Mouse (Mus musculus): Measurements from ENCODE around the gene Praf2. TPM values are rescaled to one million over a fixed set of nuclear protein-coding genes. Genes with fewer than 3 reads are reported as not detected.

Gene Praf2
- polyA plus RNA-seq, 1 experiment from 2014 or later: 74.5 TPM

DNA sequence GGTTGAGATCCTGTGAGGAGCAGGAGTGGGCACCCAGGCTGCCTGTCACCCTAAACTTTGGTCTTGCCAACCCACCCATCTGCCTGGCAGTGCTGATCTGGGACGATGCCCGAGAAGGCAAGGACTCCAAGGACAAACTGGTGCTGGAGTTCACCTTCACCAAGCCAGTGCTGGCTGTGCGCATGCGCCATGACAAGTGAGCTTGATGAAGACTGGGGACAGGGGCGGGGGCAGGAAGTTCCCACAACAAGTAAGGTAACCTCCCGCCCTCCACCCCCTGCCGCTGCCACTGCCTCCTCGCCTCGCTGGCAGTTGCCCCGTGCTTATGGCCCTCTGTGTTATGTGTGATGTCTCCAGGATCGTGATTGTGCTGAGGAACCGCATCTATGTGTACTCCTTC is 2.4 kb upstream of the Praf2 start:
- H3K9me3 ChIP-seq (ENCODE audit: control insufficient read depth, low read length): no peaks in the 10 kb centered on the region
- no peaks in the 10 kb centered on the region; the same call in 1 of the 2 replicates for H3K36me3 ChIP-seq (ENCODE audit: control insufficient read depth, insufficient read depth, low read length)
- WGBS: 80% methylated on average over 12 of the region's 12 CpGs
- no peak overlapping the region for H3K4me2 ChIP-seq (replicated peaks; ENCODE audit: low read depth, low read length)
- H3K27me3 ChIP-seq (ENCODE audit: control insufficient read depth, insufficient read depth, low read length): no peaks in the 10 kb centered on the region
- no peak overlapping the region for H3K9ac ChIP-seq (ENCODE audit: low read depth, low read length)
- peaks cover 4% of the 10 kb centered on the region; the same call in 1 of the 2 replicates for H3K4me1 ChIP-seq (ENCODE audit: control insufficient read depth, insufficient read depth, low read length)
- H3K4me3 ChIP-seq (ENCODE audit: low read length): no peak overlapping the region
- H3K27ac ChIP-seq (ENCODE audit: low read depth, low read length): no peak overlapping the region
- ATAC-seq (ENCODE audit: low FRiP score, low TSS enrichment): no peak

DNA sequence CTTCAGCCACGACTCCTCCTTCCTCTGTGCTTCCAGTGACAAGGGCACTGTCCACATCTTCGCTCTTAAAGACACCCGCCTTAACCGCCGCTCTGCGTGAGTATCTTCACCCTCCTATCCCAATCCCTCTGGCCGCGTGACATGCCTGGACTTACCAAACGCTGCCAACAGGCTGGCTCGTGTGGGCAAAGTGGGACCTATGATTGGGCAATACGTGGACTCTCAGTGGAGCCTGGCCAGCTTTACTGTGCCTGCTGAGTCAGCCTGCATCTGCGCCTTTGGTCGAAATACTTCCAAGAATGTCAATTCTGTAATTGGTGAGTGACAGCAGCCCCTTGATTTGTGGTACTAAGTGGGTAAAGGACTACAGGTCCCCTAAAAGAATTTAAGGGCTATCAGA is 1.1 kb upstream of the Praf2 start:
- Histone ChIP-seq H3K4me2 (replicated peaks; ENCODE audit: low read depth, low read length) (no peak overlapping the region), H3K36me3 (ENCODE audit: control insufficient read depth, insufficient read depth, low read length) (no peaks in the 10 kb centered on the region; the same call in 1 of the 2 replicates), H3K9me3 (ENCODE audit: control insufficient read depth, low read length) (no peaks in the 10 kb centered on the region), H3K27me3 (ENCODE audit: control insufficient read depth, insufficient read depth, low read length) (no peaks in the 10 kb centered on the region), H3K4me3 (ENCODE audit: low read length) (no peak overlapping the region), H3K9ac (ENCODE audit: low read depth, low read length) (no peak overlapping the region), H3K4me1 (ENCODE audit: control insufficient read depth, insufficient read depth, low read length) (peaks cover 4% of the 10 kb centered on the region; the same call in 1 of the 2 replicates), H3K27ac (ENCODE audit: low read depth, low read length) (no peak overlapping the region)
- no peak for ATAC-seq (ENCODE audit: low FRiP score, low TSS enrichment)
- 87% methylated on average over 13 of the region's 13 CpGs for WGBS

DNA sequence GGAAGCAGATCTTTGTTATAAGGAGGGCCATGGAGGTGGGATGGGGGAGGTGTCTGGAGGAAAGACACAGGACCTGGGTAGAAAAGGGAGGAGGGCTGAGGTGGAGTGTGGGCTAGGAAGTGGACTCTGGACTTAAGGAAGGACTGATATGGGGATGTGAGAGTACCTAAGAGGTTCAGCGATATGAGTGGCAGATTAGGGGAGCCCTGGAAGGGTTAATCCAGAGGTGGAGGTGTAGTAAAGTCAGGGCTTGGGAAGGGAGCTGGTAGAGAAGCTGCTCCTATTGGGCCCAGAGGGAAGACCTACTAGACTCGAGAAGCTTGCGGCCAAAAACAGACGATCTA is 655 bp downstream of the Praf2 start:
- H3K4me3 ChIP-seq (ENCODE audit: low read length): peak overlapping the region; percentile 48
- H3K4me1 ChIP-seq (ENCODE audit: control insufficient read depth, insufficient read depth, low read length): no peaks in the 10 kb centered on the region; the same call in 1 of the 2 replicates
- H3K9ac ChIP-seq (ENCODE audit: low read depth, low read length): peak overlapping the region; percentile 45
- no peaks in the 10 kb centered on the region for H3K27me3 ChIP-seq (ENCODE audit: control insufficient read depth, insufficient read depth, low read length)
- H3K36me3 ChIP-seq (ENCODE audit: control insufficient read depth, insufficient read depth, low read length): no peaks in the 10 kb centered on the region; the same call in 1 of the 2 replicates
- no peak overlapping the region for H3K27ac ChIP-seq (ENCODE audit: low read depth, low read length)
- H3K4me2 ChIP-seq (replicated peaks; ENCODE audit: low read depth, low read length): peak overlapping the region; percentile 39
- ATAC-seq (ENCODE audit: low FRiP score, low TSS enrichment): peak; percentile 6; the same call in 1 of the 2 replicates
- no peaks in the 10 kb centered on the region for H3K9me3 ChIP-seq (ENCODE audit: control insufficient read depth, low read length)
- WGBS: 45% methylated on average over 4 of the region's 4 CpGs

DNA sequence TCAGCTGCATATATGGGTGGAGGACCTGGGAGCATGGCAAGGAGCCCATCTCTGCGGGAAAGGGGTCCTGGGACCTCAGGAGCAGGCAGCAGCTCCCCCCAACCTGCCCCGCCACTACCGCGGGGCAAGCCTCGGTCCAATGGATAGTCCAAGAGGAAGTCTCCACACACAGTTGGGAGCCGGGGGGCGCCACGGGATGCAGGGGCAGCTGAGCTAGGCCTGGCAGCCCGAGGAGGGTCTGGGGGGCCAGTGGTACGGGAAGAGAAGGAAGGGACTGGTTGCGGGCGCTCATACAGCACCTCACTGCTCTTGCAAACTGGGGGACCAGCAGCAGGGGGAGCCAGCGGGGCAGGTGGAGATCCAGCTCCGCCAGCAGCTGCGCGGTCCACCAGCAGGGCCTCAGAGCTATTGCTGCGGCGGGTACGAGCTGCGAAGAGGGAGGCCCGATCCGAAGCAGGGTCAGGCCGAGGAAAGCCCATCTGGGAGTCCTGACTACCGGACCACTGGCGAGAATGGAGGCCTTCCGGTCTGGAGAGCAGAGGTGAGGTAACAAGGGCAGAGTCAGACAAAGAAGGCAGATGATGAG is 5.4 kb downstream of the Praf2 start:
- ATAC-seq (ENCODE audit: low FRiP score, low TSS enrichment): peak; percentile 37; the same call in 1 of the 2 replicates
- H3K9ac ChIP-seq (ENCODE audit: low read depth, low read length): no peak overlapping the region
- no peak overlapping the region for H3K27ac ChIP-seq (ENCODE audit: low read depth, low read length)
- 42% methylated on average over 26 of the region's 26 CpGs for WGBS
- H3K4me3 ChIP-seq (ENCODE audit: low read length): no peak overlapping the region
- no peaks in the 10 kb centered on the region for H3K4me1 ChIP-seq (ENCODE audit: control insufficient read depth, insufficient read depth, low read length)
- H3K36me3 ChIP-seq (ENCODE audit: control insufficient read depth, insufficient read depth, low read length): no peaks in the 10 kb centered on the region; the same call in 1 of the 2 replicates
- H3K27me3 ChIP-seq (ENCODE audit: control insufficient read depth, insufficient read depth, low read length): no peaks in the 10 kb centered on the region
- H3K4me2 ChIP-seq (replicated peaks; ENCODE audit: low read depth, low read length): no peak overlapping the region
- H3K9me3 ChIP-seq (ENCODE audit: control insufficient read depth, low read length): no peaks in the 10 kb centered on the region

DNA sequence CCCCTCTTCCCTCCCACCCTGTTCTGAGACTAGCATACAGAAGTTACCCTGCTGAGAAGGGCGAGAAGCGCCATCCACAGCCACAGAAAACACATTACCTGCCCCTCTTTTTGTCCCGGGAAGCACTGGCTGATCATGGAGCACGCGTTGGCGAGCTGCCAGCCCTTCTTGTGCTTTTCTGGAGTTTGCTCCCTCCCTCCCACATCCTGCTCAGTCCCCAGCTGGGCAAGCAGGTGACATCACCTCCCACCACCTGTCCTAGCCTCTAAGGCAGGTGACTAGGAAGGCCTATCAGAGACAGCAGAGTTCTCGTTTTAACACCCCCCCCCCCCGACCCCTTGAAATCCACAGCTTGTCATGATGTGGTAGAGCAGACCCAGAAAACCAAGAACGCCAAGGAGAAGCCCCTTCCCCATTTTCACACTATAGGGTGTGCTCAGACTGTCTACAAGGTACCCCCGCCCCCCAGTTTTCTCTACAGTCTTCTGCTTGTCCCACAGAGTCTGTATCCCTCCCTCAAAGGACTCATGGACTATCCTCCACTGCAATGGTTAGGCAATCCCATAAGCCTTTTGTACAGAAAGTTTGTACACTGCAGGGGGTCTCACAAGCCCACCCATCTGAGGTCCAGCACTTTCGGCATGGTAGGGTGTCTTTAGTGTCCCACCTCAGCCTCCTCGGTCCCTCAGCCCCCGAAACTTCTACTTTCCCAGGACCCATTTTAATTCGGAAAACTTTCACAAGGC is 11.3 kb downstream of the Praf2 start:
- ATAC-seq (ENCODE audit: low FRiP score, low TSS enrichment): peak; percentile 51; the same call in 1 of the 2 replicates
- H3K9me3 ChIP-seq (ENCODE audit: control insufficient read depth, low read length): no peaks in the 10 kb centered on the region
- WGBS: 73% methylated on average over 14 of the region's 14 CpGs
- no peak overlapping the region for H3K9ac ChIP-seq (ENCODE audit: low read depth, low read length)
- H3K4me2 ChIP-seq (replicated peaks; ENCODE audit: low read depth, low read length): no peak overlapping the region
- H3K36me3 ChIP-seq (ENCODE audit: control insufficient read depth, insufficient read depth, low read length): no peaks in the 10 kb centered on the region; the same call in 1 of the 2 replicates
- H3K4me1 ChIP-seq (ENCODE audit: control insufficient read depth, insufficient read depth, low read length): no peaks in the 10 kb centered on the region
- H3K27ac ChIP-seq (ENCODE audit: low read depth, low read length): no peak overlapping the region; the same call in 1 of the 2 replicates
- no peaks in the 10 kb centered on the region for H3K27me3 ChIP-seq (ENCODE audit: control insufficient read depth, insufficient read depth, low read length)
- no peak overlapping the region for H3K4me3 ChIP-seq (ENCODE audit: low read length)

DNA sequence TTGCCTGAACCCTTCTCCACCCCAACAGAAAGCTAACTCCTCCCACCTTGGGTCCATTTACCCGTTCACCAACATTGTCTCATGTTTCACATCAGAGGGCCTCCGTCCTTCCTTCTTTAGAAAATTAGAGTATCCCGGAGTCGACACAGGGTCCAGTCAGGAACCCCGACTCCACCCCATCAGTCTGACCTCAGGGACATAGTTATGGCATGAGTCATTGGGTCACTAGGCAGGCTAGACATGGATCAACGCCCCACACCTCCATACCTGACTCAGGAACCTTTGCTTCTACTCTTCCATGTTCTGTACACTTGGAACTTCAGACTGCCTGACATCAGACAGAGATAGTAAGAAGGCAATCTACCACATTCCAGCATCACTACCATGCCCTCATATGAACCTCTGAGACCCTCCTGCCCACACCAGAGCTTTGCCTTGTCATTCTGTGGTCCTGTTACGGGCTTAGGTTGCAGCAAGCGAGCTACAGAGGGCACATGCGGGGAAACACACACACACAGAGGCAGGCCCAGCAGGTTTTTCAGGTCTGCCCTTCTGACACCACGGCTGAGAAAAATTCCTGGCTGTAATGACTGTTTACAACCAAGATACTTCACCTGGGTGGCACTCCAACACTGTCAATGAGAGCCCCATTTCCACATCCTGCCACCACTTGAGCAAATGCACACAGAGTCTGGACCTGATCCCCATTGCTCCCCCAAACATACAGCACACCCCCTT is 12.0 kb downstream of the Praf2 start:
- Histone ChIP-seq H3K27me3 (ENCODE audit: control insufficient read depth, insufficient read depth, low read length) (no peaks in the 10 kb centered on the region), H3K4me3 (ENCODE audit: low read length) (no peak overlapping the region), H3K9me3 (ENCODE audit: control insufficient read depth, low read length) (no peaks in the 10 kb centered on the region), H3K9ac (ENCODE audit: low read depth, low read length) (no peak overlapping the region), H3K27ac (ENCODE audit: low read depth, low read length) (no peak overlapping the region; the same call in 1 of the 2 replicates), H3K4me1 (ENCODE audit: control insufficient read depth, insufficient read depth, low read length) (no peaks in the 10 kb centered on the region), H3K36me3 (ENCODE audit: control insufficient read depth, insufficient read depth, low read length) (no peaks in the 10 kb centered on the region; the same call in 1 of the 2 replicates), H3K4me2 (replicated peaks; ENCODE audit: low read depth, low read length) (no peak overlapping the region)
- 52% methylated on average over 10 of the region's 10 CpGs for WGBS
- ATAC-seq (ENCODE audit: low FRiP score, low TSS enrichment): peak; percentile 70

DNA sequence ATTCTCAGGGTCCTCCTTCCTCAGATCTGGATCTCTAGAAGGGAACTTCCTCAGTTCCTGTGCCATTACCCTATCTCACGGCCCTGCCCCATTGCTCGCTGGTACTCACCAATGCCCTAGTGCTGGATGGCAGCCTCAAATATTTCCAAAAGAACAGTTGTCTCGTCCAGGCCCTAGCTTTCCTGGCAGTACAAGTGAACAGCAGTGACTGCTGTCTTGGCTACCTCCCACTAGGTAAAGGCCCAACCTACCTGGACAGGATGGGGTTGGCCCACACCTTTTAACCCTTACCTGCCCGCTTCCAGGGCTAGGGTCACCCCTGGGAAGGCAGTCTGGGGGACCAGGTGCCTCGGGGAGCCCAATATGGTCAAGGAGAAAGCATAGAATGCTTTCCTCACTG is 12.9 kb downstream of the Praf2 start:
- no peak overlapping the region; the same call in 1 of the 2 replicates for H3K4me2 ChIP-seq (replicated peaks; ENCODE audit: low read depth, low read length)
- no peaks in the 10 kb centered on the region for H3K27me3 ChIP-seq (ENCODE audit: control insufficient read depth, insufficient read depth, low read length)
- no peaks in the 10 kb centered on the region; the same call in 1 of the 2 replicates for H3K36me3 ChIP-seq (ENCODE audit: control insufficient read depth, insufficient read depth, low read length)
- WGBS: 68% methylated on average over 5 of the region's 5 CpGs
- no peaks in the 10 kb centered on the region for H3K4me1 ChIP-seq (ENCODE audit: control insufficient read depth, insufficient read depth, low read length)
- ATAC-seq (ENCODE audit: low FRiP score, low TSS enrichment): no peak
- no peaks in the 10 kb centered on the region for H3K9me3 ChIP-seq (ENCODE audit: control insufficient read depth, low read length)
- no peak overlapping the region for H3K9ac ChIP-seq (ENCODE audit: low read depth, low read length)
- H3K4me3 ChIP-seq (ENCODE audit: low read length): no peak overlapping the region
- H3K27ac ChIP-seq (ENCODE audit: low read depth, low read length): no peak overlapping the region

DNA sequence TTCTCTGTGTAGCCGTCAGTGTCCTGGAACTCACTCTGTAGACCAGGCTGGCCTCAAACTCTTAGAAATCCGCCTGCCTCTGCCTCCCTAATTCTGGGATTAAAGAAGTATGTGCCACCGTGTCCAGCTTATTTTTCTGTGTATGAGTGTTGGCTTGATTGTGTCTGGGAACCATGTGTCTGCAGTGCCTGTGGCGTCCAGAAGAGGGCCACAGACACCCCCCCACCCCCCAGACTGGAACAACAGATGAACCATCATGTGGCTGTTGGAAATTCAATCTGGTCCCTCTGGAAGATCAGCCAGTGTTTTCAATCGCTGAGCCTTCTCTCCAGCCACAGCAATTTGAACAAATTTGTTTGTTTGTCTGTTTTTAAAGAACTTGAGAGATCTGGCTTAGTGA is 15.2 kb downstream of the Praf2 start:
- no peaks in the 10 kb centered on the region for H3K36me3 ChIP-seq (ENCODE audit: control insufficient read depth, insufficient read depth, low read length)
- no peaks in the 10 kb centered on the region for H3K4me1 ChIP-seq (ENCODE audit: control insufficient read depth, insufficient read depth, low read length)
- no peak for ATAC-seq (ENCODE audit: low FRiP score, low TSS enrichment)
- H3K9ac ChIP-seq (ENCODE audit: low read depth, low read length): no peak overlapping the region
- H3K27me3 ChIP-seq (ENCODE audit: control insufficient read depth, insufficient read depth, low read length): no peaks in the 10 kb centered on the region
- no peak overlapping the region for H3K4me2 ChIP-seq (replicated peaks; ENCODE audit: low read depth, low read length)
- 52% methylated on average over 5 of the region's 5 CpGs for WGBS
- H3K27ac ChIP-seq (ENCODE audit: low read depth, low read length): no peak overlapping the region
- H3K4me3 ChIP-seq (ENCODE audit: low read length): no peak overlapping the region
- H3K9me3 ChIP-seq (ENCODE audit: control insufficient read depth, low read length): no peaks in the 10 kb centered on the region
